Mouse (Mus musculus) neural tube, embryonic 15.5 days (tissue): Measurements from ENCODE around the gene Naa15. TPM values are rescaled to one million over a fixed set of nuclear protein-coding genes. Genes with fewer than 3 reads are reported as not detected.

ENCODE experiments used
- ATAC-seq: fragments of 200-750 bp; cut with Nextera tagmentation; 2 replicates; pipeline ENCODE4 v1.8.0; 2017; ENCODE audit warnings: mild to moderate bottlenecking, moderate TSS enrichment, moderate library complexity; ENCODE audit not compliant: low FRiP score
- H3K27ac ChIP-seq: fragments of 300-500 bp; sonication (generic); replicated peaks from 2 replicates; pipeline ENCODE4 v1.5.1; 2015; ENCODE audit warnings: mild to moderate bottlenecking, inconsistent platforms
- H3K27me3 ChIP-seq: fragments of 300-500 bp; sonication (generic); replicated peaks from 2 replicates; pipeline ENCODE4 v1.6.1; 2015; ENCODE audit warnings: inconsistent platforms
- H3K36me3 ChIP-seq: fragments of 300-500 bp; sonication (generic); 2 replicates; pipeline ENCODE4 v1.6.1; 2015; ENCODE audit warnings: inconsistent platforms
- H3K4me1 ChIP-seq: fragments of 300-500 bp; sonication (generic); 2 replicates; pipeline ENCODE4 v1.6.1; 2015; ENCODE audit warnings: inconsistent platforms
- H3K4me2 ChIP-seq: fragments of 300-500 bp; sonication (generic); 2 replicates; pipeline ENCODE4 v1.6.1; 2015; ENCODE audit warnings: inconsistent platforms, mild to moderate bottlenecking, moderate library complexity
- H3K4me3 ChIP-seq: fragments of 300-500 bp; sonication (generic); replicated peaks from 2 replicates; pipeline ENCODE4 v1.5.1; 2015; ENCODE audit warnings: mild to moderate bottlenecking, inconsistent platforms
- H3K9ac ChIP-seq: fragments of 300-500 bp; sonication (generic); replicated peaks from 2 replicates; pipeline ENCODE4 v1.6.1; 2015; ENCODE audit warnings: mild to moderate bottlenecking, inconsistent platforms
- H3K9me3 ChIP-seq: fragments of 300-500 bp; sonication (generic); replicated peaks from 2 replicates; pipeline ENCODE4 v1.6.1; 2016; ENCODE audit warnings: inconsistent platforms
- WGBS: fragments of 180-500 bp; shearing (Covaris S2); methylation state at CpG from one replicate; pipeline ENCODE4 v1.1.7; 2015; ENCODE audit warnings: mixed read lengths; 5-methylcytosine and 5-hydroxymethylcytosine counted together
- polyA plus RNA-seq: library from polyadenylated mRNA; unstranded; fragments of >200 nt; fragmentation: Nextera tagmentation; extraction: Ambion mirVana; gene quantifications from 2 replicates; pipeline ENCODE4 v1.2.1, GENCODE M21; 2015

Naa15 gene
- polyA plus RNA-seq, 1 experiment from 2014 or later: 42.8 TPM

DNA sequence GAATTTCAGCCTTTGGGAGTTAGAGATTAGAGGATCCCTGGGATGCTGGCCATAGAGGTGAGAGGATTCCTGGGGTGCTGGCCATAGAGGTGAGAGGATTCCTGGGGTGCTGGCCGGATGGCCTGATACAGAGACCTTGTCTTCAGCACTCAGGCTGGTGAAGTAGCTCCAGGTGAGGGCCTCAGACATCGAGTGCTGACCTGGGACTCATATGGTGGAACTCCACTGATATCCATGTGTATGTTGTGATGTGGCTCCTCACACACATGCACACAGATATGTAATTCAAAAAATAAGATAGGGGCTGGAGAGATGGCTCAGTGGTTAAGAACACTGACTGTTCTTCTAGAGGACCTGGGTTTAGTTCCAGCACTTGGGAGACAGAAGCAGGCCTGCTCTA is 64.9 kb downstream of the Naa15 start:
- peaks cover 12% of the 10 kb centered on the region for H3K4me1 ChIP-seq
- no peak overlapping the region for H3K4me2 ChIP-seq
- H3K36me3 ChIP-seq: peaks cover 12% of the 10 kb centered on the region
- WGBS: 45% methylated on average over 2 of the region's 2 CpGs
- H3K27me3 ChIP-seq: no peaks in the 10 kb centered on the region
- H3K4me3 ChIP-seq: no peak overlapping the region
- H3K27ac ChIP-seq: no peak overlapping the region
- H3K9ac ChIP-seq: no peak overlapping the region
- H3K9me3 ChIP-seq: no peaks in the 10 kb centered on the region
- no peak for ATAC-seq

DNA sequence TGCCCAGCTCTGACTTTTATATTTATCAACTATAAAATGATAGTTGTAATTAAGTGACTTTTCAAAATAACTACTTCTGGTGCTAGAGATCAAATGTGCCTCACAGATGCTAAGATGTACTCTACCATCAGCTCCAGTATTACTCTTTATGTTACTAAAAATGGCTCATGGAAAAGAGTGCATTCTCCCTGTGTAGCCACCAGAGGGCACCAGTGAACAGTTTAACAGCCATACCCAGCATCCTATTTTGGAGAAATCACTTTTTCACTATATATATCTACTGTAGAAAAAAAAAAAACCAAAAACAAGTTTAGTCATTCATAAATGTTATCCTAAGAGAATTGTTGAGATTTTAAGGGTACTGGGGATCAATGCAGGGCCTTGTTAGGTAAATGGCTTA is 66.1 kb downstream of the Naa15 start:
- Histone ChIP-seq H3K27me3 (no peaks in the 10 kb centered on the region), H3K4me3 (no peak overlapping the region), H3K9me3 (no peaks in the 10 kb centered on the region), H3K27ac (no peak overlapping the region), H3K9ac (no peak overlapping the region), H3K36me3 (peaks cover 2% of the 10 kb centered on the region; the same call in 1 of the 2 replicates), H3K4me1 (peaks cover 23% of the 10 kb centered on the region), H3K4me2 (no peak overlapping the region)
- ATAC-seq: no peak

DNA sequence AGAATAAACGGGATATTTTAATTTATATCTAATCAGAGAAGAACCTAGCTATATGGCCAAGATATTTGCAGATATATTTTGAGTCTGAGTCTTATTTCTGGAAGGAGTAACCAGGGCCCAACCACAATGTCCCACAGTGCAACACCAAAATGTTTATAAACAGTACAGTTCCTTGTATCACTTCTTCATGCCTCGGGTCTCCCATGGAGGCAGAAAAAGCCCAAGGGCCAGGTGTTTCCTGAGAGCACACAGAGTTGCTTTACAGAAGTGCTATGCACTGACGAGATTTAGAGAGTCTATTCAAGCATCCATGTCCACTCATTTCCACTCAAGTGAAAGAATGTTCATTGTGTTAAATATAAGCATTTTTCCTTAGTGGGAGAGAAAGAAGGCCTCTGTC is 66.9 kb downstream of the Naa15 start:
- no peak for ATAC-seq
- Histone ChIP-seq H3K27me3 (no peaks in the 10 kb centered on the region), H3K36me3 (no peaks in the 10 kb centered on the region), H3K4me1 (peaks cover 30% of the 10 kb centered on the region), H3K9ac (no peak overlapping the region), H3K27ac (no peak overlapping the region), H3K9me3 (no peaks in the 10 kb centered on the region), H3K4me2 (no peak overlapping the region), H3K4me3 (no peak overlapping the region)
- 57% methylated on average over 3 of the region's 3 CpGs for WGBS

DNA sequence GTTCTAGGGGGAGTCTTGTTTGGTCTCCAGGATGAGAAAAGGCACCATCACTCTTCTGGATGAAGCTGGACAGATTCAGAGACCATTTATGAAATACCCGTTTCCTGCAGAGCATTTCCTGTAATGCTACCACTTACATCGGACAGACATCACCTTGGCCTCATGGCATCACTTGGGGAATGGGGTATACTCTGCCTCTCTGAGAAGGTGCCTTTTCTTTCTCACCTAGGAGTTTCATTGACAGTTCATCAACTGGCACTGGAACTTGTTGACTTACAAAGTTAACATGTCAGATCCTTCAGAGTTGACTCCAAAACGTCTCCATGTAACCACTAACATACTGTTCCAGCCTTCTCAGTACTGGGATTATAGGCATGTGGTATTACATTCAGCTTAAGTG is 67.8 kb downstream of the Naa15 start:
- no peaks in the 10 kb centered on the region for H3K9me3 ChIP-seq
- peak overlapping the region; percentile 58; the same call in 1 of the 2 replicates for H3K4me3 ChIP-seq
- H3K4me1 ChIP-seq: peaks cover 30% of the 10 kb centered on the region
- ATAC-seq: no peak
- no peaks in the 10 kb centered on the region for H3K27me3 ChIP-seq
- peak overlapping the region; percentile 95 for H3K27ac ChIP-seq
- H3K36me3 ChIP-seq: no peaks in the 10 kb centered on the region
- H3K4me2 ChIP-seq: peak overlapping the region; percentile 83
- peak overlapping the region; percentile 60; the same call in 1 of the 2 replicates for H3K9ac ChIP-seq
- WGBS: 80% methylated on average over 3 of the region's 3 CpGs

DNA sequence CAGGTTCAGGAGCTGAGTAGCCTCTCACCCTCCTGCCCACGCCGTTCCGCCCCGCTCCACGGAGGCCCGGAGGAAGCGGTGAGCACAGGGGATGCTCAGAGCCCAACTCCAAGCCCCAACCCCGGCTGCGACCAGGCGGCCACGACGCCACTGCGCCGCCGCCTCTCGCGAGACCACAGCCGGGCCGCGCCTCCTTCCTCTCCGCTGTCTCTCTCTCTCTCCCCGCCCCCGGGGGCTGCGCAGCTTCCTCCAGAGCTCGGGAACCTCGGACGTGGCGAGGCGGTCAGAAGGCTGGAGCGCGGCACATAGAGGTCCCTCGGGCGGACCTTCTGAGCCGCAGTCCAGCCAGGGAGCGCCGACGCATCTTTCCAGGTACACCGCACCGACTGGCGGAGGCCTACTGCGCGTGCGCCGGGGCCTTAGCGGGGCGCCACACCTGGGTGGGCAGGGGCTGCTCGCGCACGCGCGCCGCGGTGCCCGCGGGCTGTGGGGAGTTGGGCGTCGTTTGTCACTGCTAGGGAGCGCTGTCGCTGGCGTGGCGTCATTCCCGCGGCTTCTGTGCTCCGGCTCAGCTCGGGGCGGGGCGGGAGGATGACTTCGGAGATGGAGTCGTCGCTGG is 68.9 kb downstream of the Naa15 start, which contains the start of gene Rab33b:
TSS of gene Rab33b (plus strand) at position 180 of the 619 bp plus-strand sequence.
- H3K9me3 ChIP-seq: no peaks in the 10 kb centered on the region
- H3K4me2 ChIP-seq: peak within 1 kb of the TSS; percentile 83
- peaks cover 30% of the 10 kb centered on the region for H3K4me1 ChIP-seq
- ATAC-seq: peak; percentile 95
- H3K27ac ChIP-seq: peak within 1 kb of the TSS; percentile 95
- H3K4me3 ChIP-seq: peak within 1 kb of the TSS; percentile 58
- no peaks in the 10 kb centered on the region for H3K27me3 ChIP-seq
- peak within 1 kb of the TSS; percentile 60 for H3K9ac ChIP-seq
- WGBS: under 1% methylated on average over 70 of the region's 70 CpGs
- H3K36me3 ChIP-seq: no peaks in the 10 kb centered on the region

DNA sequence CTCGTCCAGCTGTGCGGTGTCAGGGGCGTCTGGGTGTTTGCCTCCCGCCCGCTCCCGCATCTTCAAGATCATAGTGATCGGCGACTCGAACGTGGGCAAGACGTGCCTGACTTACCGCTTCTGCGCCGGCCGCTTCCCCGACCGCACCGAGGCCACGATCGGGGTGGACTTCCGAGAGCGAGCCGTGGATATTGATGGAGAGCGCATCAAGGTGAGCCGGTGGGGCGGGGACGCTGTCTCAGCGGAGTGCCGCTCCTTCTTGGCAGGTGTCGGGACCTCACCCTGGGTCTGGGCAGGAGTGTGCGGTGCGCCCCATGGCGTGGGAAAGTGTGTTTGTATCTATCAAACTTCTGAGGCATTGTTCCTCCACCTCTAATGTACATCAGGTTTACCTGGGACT is 69.4 kb downstream of the Naa15 start:
- under 1% methylated on average over 33 of the region's 33 CpGs for WGBS
- no peaks in the 10 kb centered on the region for H3K9me3 ChIP-seq
- ATAC-seq: 0 out of 2 replicates have a peak, but pooled peaks have one; percentile 48
- H3K36me3 ChIP-seq: no peaks in the 10 kb centered on the region
- peak overlapping the region; percentile 58 for H3K4me3 ChIP-seq
- H3K9ac ChIP-seq: peak overlapping the region; percentile 60
- H3K27ac ChIP-seq: peak overlapping the region; percentile 95
- peak overlapping the region; percentile 83 for H3K4me2 ChIP-seq
- no peaks in the 10 kb centered on the region for H3K27me3 ChIP-seq
- peaks cover 30% of the 10 kb centered on the region for H3K4me1 ChIP-seq

DNA sequence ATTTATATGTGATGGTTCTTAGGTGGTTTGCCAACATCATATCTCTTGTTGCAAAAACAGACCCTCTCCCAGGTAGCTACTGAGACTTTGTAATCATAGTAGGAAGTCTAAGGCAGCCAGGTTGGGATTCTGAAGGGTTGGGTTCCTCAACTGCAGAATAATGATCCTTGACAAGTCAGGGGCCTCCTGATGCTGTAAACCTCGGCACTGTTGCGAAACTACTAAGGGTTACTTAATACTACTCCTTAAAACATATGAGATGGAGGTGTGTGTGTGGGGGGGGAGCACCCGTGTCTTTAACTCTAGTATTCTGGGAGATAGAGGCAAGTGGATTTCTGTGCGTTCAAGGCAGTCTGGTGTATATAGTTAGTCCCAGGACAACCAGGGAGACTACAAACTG is 70.4 kb downstream of the Naa15 start:
- 85% methylated on average over 4 of the region's 4 CpGs for WGBS
- Histone ChIP-seq H3K4me3 (peak overlapping the region; percentile 58), H3K36me3 (no peaks in the 10 kb centered on the region), H3K9me3 (no peaks in the 10 kb centered on the region), H3K27ac (no peak overlapping the region), H3K27me3 (no peaks in the 10 kb centered on the region), H3K4me1 (peaks cover 30% of the 10 kb centered on the region), H3K9ac (peak overlapping the region; percentile 60; the same call in 1 of the 2 replicates), H3K4me2 (peak overlapping the region; percentile 83)
- no peak for ATAC-seq

DNA sequence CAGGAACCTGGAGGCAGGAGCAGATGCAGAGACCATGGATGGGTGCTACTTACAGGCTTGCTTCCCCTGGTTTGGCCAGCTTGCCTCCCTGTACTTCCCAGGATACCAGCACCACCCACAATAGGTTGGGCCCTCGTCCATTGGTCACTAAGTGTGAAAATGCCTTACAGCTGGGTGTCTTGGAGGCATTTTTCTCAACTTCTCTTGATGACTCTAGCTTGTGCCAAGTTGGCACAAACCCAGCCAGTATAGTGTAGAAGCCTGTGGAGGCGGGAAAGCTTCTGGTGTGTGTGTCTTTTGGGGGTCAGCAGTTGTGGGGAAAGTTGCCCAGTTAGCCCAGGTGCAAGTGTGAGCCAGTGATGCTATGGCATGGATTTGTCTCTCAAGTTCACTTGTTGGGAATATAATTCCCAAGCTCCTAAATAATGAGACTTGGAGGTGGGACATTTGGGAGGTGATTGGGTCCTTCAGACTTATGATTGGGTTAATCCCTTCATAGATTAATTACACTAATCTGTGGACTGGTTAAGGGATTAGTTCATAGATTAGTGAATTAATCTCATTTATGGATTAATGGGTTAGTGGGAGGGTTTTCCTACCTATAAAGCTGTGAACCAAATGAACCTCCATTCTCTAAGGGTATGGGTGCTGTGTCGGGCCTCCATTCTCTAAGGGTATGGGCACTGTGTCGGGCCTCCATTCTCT is 71.7 kb downstream of the Naa15 start:
- Histone ChIP-seq H3K4me1 (peaks cover 30% of the 10 kb centered on the region), H3K27ac (no peak overlapping the region), H3K27me3 (no peaks in the 10 kb centered on the region), H3K4me3 (no peak overlapping the region), H3K9me3 (no peaks in the 10 kb centered on the region), H3K4me2 (no peak overlapping the region), H3K9ac (no peak overlapping the region), H3K36me3 (no peaks in the 10 kb centered on the region)
- ATAC-seq: no peak
- WGBS: 81% methylated on average over 4 of the region's 4 CpGs

DNA sequence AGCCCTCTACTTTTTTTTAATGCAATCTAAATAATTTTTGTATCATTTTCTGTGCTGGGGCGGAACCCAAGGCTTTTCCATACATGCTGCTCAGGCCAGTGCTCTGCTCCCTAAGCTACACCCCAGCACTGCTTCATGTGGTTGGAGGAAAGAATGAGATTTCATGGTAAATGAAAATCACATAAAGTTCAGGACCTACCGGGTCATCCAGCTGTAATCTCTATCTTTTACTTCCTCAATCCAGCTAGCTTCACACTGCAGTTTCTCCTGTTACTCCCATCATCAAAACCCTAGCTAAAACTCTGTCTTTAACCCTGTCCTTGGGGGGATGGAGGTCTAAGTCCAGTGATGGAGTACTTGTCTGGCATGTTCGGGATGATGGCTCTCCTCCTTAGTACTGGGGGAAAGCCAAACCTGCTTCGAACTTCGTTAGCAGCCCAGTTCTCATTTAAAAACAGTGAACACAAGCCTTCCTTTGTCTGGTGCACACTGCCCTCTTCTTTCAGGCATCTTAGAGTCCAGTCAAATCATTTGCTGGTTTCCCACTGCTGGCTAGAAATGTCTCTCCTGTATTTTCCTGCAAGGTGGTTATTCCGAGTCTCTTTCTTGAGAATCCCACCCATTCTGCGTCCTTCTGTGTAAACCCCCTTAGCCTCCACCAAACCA is 75.3 kb downstream of the Naa15 start:
- ATAC-seq: no peak
- WGBS: 72% methylated on average over 7 of the region's 7 CpGs
- Histone ChIP-seq H3K36me3 (peaks cover 14% of the 10 kb centered on the region), H3K4me1 (peaks cover 15% of the 10 kb centered on the region), H3K4me3 (no peak overlapping the region), H3K4me2 (no peak overlapping the region), H3K9ac (no peak overlapping the region), H3K27ac (no peak overlapping the region), H3K9me3 (no peaks in the 10 kb centered on the region), H3K27me3 (no peaks in the 10 kb centered on the region)

DNA sequence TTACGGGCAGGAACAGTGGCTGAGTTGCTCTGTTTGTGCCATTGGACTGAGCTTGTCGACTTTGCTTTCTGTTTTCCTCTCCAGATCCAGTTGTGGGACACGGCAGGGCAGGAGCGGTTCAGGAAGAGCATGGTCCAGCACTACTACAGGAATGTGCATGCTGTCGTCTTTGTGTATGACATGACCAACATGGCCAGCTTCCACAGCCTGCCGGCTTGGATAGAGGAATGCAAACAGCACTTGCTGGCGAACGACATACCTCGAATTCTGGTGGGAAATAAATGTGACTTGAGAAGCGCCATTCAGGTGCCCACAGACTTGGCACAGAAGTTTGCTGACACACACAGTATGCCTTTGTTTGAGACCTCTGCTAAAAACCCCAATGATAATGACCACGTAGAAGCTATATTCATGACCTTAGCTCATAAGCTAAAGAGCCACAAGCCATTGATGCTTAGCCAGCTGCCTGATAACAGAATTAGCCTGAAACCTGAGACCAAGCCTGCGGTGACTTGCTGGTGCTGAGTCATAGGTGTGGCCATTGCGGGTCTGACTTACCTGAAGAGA is 78.4 kb downstream of the Naa15 start:
- 93% methylated on average over 13 of the region's 13 CpGs for WGBS
- H3K27me3 ChIP-seq: no peaks in the 10 kb centered on the region
- no peak overlapping the region for H3K9ac ChIP-seq
- no peak overlapping the region for H3K4me2 ChIP-seq
- H3K4me1 ChIP-seq: no peaks in the 10 kb centered on the region
- H3K27ac ChIP-seq: no peak overlapping the region
- no peak for ATAC-seq
- peaks cover 20% of the 10 kb centered on the region for H3K36me3 ChIP-seq
- no peak overlapping the region for H3K4me3 ChIP-seq
- H3K9me3 ChIP-seq: no peaks in the 10 kb centered on the region

DNA sequence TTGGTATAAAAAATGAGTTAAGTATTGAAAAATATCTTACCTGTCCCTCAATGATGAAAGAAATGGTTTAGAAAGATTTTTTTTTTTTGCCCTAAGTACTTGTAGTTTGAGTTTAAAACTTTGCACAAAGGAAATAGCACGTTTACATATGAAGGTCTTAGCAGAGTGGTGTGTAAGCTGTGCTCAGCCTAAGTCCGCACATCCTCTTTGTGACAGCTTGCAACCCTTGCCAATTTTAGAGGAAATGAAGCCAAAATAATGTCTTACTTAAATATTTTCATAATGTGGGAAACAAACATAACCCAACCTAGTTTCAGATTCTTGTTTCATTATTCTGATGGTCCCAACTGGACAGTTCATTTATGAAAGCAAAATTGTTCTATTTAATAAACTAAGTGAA is 79.5 kb downstream of the Naa15 start:
- no peak overlapping the region for H3K4me3 ChIP-seq
- no peak for ATAC-seq
- WGBS: 89% methylated on average over 2 of the region's 2 CpGs
- H3K9me3 ChIP-seq: no peaks in the 10 kb centered on the region
- no peak overlapping the region for H3K4me2 ChIP-seq
- no peaks in the 10 kb centered on the region for H3K4me1 ChIP-seq
- no peak overlapping the region for H3K27ac ChIP-seq
- no peak overlapping the region for H3K9ac ChIP-seq
- H3K36me3 ChIP-seq: peaks cover 20% of the 10 kb centered on the region
- H3K27me3 ChIP-seq: no peaks in the 10 kb centered on the region
